Mouse (Mus musculus) embryonic stem cell, embryonic (primary cell): ENCODE measurements at regions not wholly inside any gene's neighbourhood (a gene's known extent, or its start where the extent isn't known, plus 50 kb on each side); places are given as distances from the start of the nearest gene placed in this dataset.

Experiments
- CTCF ChIA-PET, 4 experiments: fragments of 300-600 bp in 2 of 4; fragments of 350-600 bp in 2 of 4; sonication (Branson Sonifier 250); formaldehyde crosslinking; loops; one replicate each; lab custom pipeline; 2022; ENCODE audit warnings: inconsistent platforms in 2 of 4; lab: Charles Lee
- POLR2A ChIA-PET, 4 experiments: fragments of 300-600 bp in 2 of 4; fragments of 350-600 bp in 2 of 4; sonication (Branson Sonifier 250); formaldehyde crosslinking; loops; one replicate each; lab custom pipeline; 2022; ENCODE audit warnings: antibody characterized with exemption in 4 of 4, inconsistent platforms in 1 of 4; lab: Charles Lee

GRCm38 (mm10) chr1:166735545-166735944 lies 53.9 kb upstream of the Fmo9 start:
- CTCF ChIA-PET = interaction anchor here in 1 of 4 experiments (2.2 kb wide), 1 partner anchor 476 kb away, joined by 4 read pairs; no protein-coding TSS in a partner anchor
- POLR2A ChIA-PET = no interaction called here

GRCm38 (mm10) chr1:166738029-166738428 lies 56.4 kb upstream of the Fmo9 start:
- CTCF ChIA-PET = interaction anchor here in 2 of 4 experiments (0.6 to 1.1 kb wide), 4 partner anchors 457 to 630 kb away, joined by 3 to 4 read pairs (median 3); no protein-coding TSS in a partner anchor
- POLR2A ChIA-PET = no interaction called here

GRCm38 (mm10) chr1:166750236-166750635 lies 68.6 kb upstream of the Fmo9 start:
- ChIA-PET POLR2A (no interaction called here), CTCF (no interaction called here)

GRCm38 (mm10) chr1:166750777-166751176 lies 69.1 kb upstream of the Fmo9 start:
- ChIA-PET POLR2A (no interaction called here), CTCF (no interaction called here)

GRCm38 (mm10) chr1:166751436-166751835 lies 69.8 kb upstream of the Fmo9 start:
- POLR2A ChIA-PET = no interaction called here
- CTCF ChIA-PET = no interaction called here

GRCm38 (mm10) chr1:166752990-166753709 lies 71.5 kb upstream of the Fmo9 start:
- POLR2A ChIA-PET = interaction anchor here in 1 of 4 experiments (0.5 kb wide), 1 partner anchor 145 kb away, joined by 5 read pairs; no protein-coding TSS in a partner anchor

GRCm38 (mm10) chr1:166758987-166759386 lies 77.3 kb upstream of the Fmo9 start:
- ChIA-PET POLR2A (no interaction called here), CTCF (no interaction called here)

More at GRCm38 (mm10) chr1:166752990-166753709, 71.5 kb upstream of the Fmo9 start:
- CTCF ChIA-PET = interaction anchor here in 1 of 4 experiments (0.5 kb wide), 1 partner anchor 248 kb away, joined by 3 read pairs; the partner anchor contains the start of gene Fam78b

GRCm38 (mm10) chr1:166773114-166773513 lies 91.5 kb upstream of the Fmo9 start:
- ChIA-PET POLR2A (no interaction called here), CTCF (no interaction called here)

GRCm38 (mm10) chr1:166782106-166782505 lies 100.5 kb upstream of the Fmo9 start:
- CTCF ChIA-PET = interaction anchor here in 3 of 4 experiments (1.1 to 1.3 kb wide), 3 partner anchors 430 kb away, joined by 4 to 6 read pairs (median 4); no protein-coding TSS in a partner anchor
- POLR2A ChIA-PET = no interaction called here

- ChIA-PET POLR2A (no interaction called here), CTCF (interaction anchor here in 1 of 4 experiments (0.7 kb wide), 1 partner anchor 1297 kb away, joined by 3 read pairs; no protein-coding TSS in a partner anchor)
These were observed 106.3 kb upstream of the Fmo9 start for GRCm38 (mm10) chr1:166787945-166788344.

GRCm38 (mm10) chr1:166788824-166789399 lies 107.3 kb upstream of the Fmo9 start:
- ChIA-PET POLR2A (no interaction called here), CTCF (no interaction called here)

- ChIA-PET CTCF (no interaction called here), POLR2A (no interaction called here)
These were observed 111.5 kb upstream of the Fmo9 start for GRCm38 (mm10) chr1:166793052-166793716.

GRCm38 (mm10) chr1:166793717-166794081 lies 112.1 kb upstream of the Fmo9 start:
- CTCF ChIA-PET = no interaction called here
- POLR2A ChIA-PET = no interaction called here

- ChIA-PET POLR2A (interaction anchor here in 1 of 4 experiments (1.8 kb wide), 1 partner anchor 12 kb away, joined by 6 read pairs; no protein-coding TSS in a partner anchor), CTCF (interaction anchor here in 2 of 4 experiments (0.6 to 1.2 kb wide), 3 partner anchors 265 to 893 kb away, joined by 3 read pairs; no protein-coding TSS in a partner anchor)
These were observed 113.1 kb upstream of the Fmo9 start for GRCm38 (mm10) chr1:166794622-166795244.

GRCm38 (mm10) chr1:166795613-166796012 lies 114.0 kb upstream of the Fmo9 start:
- CTCF ChIA-PET = interaction anchor here in 1 of 4 experiments (1.2 kb wide), 1 partner anchor 264 kb away, joined by 3 read pairs; no protein-coding TSS in a partner anchor
- POLR2A ChIA-PET = interaction anchor here in 2 of 4 experiments (0.6 to 1.8 kb wide), 2 partner anchors 11 to 102 kb away, joined by 4 to 6 read pairs; no protein-coding TSS in a partner anchor

GRCm38 (mm10) chr1:166796362-166796925 lies 114.8 kb upstream of the Fmo9 start:
- ChIA-PET CTCF (no interaction called here), POLR2A (interaction anchor here in 1 of 4 experiments (0.7 kb wide), 2 partner anchors 34 to 37 kb away, joined by 3 to 8 read pairs; no protein-coding TSS in a partner anchor)

GRCm38 (mm10) chr1:166796931-166797330 lies 115.3 kb upstream of the Fmo9 start:
- ChIA-PET CTCF (no interaction called here), POLR2A (interaction anchor here in 1 of 4 experiments (0.7 kb wide), 2 partner anchors 33 to 37 kb away, joined by 3 to 8 read pairs; no protein-coding TSS in a partner anchor)

GRCm38 (mm10) chr1:166800953-166801603 lies 119.4 kb upstream of the Fmo9 start:
- CTCF ChIA-PET = no interaction called here
- POLR2A ChIA-PET = no interaction called here
